11 mouse cellular contexts compared by ENCODE assay signal in the genomic region with DNA sequence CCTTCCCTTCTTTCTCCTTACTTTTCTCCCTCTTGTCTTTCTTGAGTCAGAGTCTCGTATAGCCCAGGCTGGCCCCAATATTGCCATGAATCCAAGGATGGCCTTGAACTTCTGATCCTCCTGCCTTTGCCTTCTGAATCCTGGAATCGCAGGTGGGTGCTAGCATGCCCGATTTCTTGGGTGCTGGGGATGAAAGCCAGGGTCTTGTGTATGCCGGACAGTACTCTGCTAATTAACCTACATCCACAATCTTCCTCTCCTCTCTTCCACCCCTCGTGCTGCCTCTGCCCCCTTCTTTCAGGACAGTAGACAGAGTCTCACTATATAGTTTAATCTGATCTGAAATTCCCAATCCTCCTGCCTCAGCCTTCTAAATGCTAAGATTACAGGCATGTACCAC.
"Had no signal": no experiment of that assay in that cellular context is flagged by ENCODE, and none has a peak within 500 bp of the region (broad histone marks: within the 10 kb centered on the region; RNA-seq: fewer than 3 reads in every experiment).

No protein-coding gene starts in this region.

- H3K36me3 ChIP-seq: limb, embryonic 13.5 days; midbrain, embryonic 12.5 days had no signal

- DNase-seq: kidney, postnatal 10 days; kidney, postnatal 4 days; lung, adult 18-20 months; right cerebral cortex, adult 18-20 months; right cerebral cortex, postnatal 25 days; thymus, adult 18-20 months; thymus, postnatal 14 days had no signal

- H3K9me3 ChIP-seq: limb, embryonic 13.5 days; midbrain, embryonic 12.5 days had no signal

- H3K27ac ChIP-seq: limb, embryonic 13.5 days; liver, embryonic 14.5 days; midbrain, embryonic 12.5 days had no signal

- H3K4me3 ChIP-seq: layer of hippocampus, adult 2 months; limb, embryonic 13.5 days; midbrain, embryonic 12.5 days had no signal
